Mouse (Mus musculus) MEL-GATA-1-ER (cell line): Measurements from ENCODE around the gene Pecr.
"Not testable (repeated sequence)": the region's sequence is repeated elsewhere in the genome, so short reads cannot be mapped to it uniquely, and the experiment has no call there.

ENCODE experiments used
- DNase-seq: peaks from one replicate; pipeline ENCODE4 v3.0.0-alpha.2; 2012; ENCODE audit warnings: low read depth; ENCODE audit errors: extremely low read depth

Gene Pecr

DNA sequence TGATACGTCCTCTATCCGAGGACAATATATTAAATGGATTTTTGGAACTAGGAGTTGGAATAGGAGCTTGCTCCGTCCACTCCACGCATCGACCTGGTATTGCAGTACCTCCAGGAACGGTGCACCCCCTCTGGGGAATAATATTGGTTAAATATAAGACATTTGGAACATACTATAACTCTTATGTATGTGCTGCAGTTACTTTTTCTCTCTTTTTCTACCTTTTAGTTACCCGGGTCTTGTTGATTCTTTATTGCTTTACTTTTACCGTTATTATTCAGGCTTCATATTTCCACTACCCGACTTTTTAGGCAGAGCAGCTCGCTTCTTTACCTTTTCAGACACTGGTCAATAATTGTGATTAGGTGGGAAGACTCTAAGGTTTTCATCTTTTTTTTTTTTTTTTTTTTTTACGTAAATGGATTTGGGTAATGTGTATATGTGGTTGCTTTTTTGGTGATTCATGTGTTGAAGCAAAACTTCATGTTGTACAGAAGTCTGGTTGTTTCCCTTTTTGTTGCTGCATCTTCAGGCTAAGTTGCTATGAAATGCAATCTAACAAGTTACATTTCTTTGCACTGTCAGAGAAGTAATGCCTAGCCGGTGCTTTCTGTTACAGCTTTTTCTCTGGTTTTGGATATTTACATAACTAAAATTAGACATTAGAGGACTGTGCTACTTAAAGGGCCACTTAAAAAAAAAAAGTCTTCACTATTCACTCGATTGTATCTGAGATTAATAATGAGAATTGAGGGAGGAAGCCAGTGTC is 46.9 kb downstream of the Pecr start:
- DNase-seq: peak; percentile 95

DNA sequence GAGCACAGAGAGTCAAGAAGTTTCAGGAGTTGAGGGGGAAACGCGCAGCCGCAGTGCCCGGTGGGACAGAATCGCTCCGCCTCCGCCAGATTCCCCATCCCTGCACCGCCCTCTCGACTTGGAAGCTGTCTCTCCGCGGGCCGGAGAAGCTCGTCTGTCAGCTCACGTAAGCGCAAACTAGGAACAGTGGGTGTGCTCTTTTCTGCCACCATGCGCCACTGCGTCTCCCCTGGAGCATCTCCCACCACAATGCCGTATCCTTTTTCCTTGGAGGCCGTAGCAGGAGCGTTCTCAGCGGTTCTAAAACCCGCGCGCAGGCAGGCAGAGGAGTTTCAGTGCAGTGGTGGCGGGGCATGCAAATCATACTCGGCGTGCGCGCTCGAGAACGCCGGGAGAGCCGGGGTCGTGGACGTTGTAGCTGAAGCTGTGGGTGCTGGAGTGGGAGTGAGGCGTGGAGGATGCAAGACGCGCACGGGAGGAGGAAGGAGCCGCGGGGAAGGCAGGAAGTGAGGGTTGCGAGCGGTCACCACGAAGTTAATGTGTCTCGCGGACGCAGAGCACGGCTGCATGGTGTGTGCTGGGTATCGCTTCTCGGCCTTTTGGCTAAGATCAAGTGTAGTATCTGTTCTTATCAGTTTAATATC is 47.6 kb downstream of the Pecr start:
- DNase-seq: peak; percentile 57

DNA sequence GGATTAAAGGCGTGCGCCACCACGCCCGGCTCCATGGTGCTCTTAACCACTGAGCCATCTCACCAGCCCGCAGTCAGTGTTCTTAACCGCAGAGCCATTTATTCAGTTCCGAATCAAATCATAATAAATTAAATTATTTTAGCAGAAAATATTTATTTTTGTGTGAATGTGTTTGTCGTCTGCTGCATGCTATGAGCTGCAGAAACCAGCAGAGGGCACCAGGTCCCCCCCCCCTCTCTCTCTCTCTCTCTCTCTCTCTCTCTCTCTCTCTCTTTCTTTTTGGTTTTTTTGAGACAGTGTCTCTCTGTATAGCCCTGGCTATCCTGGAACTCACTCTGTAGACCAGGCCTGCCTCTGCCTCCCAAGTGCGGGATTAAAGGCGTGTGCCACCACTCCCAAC is 51.5 kb downstream of the Pecr start:
- not testable (repeated sequence) for DNase-seq

DNA sequence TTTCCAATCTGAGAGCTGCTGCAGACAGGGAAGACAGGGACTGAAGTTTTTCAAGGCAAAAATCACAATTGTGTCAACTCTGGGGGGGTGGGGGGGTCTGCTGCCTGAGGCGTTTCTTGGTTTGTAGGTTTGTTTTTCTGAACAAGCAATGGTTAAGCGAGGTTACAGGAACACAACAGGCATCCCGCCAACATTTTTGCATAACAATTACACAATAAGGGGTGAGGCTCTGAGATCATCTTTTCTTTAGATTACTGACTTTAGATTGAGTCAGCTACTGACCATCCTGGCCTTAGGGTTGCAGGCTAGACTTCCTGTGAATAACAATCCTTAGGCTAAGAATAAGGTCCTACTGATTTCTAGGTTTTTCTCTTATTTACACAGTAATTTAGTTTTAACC is 55.1 kb downstream of the Pecr start:
- DNase-seq: no peak

DNA sequence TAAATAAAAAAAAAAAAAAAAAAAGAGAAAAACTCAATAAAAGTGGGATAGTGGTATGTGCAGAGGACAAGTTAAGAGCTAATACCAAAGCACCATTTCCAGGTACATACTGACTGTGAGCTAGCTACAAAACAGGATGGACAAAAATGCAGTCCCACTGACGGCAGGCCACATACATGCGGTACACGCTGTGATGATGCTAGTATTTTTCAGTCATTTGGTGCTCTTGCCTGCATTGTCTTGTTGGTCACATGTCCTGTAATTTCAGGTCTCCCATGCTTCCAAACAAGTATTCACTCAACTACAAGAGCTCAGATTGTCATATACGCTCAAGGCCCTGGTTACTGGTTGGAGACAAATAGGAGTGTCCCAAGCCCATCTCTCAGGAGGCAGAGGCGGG is 56.6 kb downstream of the Pecr start:
- no peak for DNase-seq

DNA sequence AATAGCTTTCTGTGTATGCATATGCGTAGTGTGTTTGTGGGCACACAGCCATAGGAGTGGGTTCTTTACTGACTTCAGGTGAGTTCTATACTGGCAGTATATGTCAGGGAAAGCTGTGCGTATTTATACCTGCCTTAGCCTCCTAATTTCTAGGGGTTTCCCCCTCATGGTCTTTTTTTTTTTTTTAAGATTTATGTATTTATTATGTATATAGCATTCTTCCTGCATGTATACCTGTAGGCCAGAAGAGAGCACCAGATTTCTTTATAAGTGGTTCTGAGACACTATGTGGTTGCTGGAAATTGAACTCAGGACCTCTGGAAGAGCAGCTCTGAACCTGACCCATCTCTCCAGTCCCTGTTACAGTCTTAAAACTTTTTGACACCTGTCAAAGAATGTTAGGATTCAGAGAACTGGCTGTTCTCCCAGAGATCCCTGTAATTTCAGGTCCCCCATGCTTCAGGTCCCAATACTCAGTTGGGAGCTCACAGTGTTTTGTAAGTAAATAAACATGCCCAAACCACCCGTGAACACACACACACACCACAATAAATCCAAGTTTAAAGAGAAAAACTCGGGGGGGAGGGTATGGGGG is 57.1 kb downstream of the Pecr start:
- DNase-seq: no peak

DNA sequence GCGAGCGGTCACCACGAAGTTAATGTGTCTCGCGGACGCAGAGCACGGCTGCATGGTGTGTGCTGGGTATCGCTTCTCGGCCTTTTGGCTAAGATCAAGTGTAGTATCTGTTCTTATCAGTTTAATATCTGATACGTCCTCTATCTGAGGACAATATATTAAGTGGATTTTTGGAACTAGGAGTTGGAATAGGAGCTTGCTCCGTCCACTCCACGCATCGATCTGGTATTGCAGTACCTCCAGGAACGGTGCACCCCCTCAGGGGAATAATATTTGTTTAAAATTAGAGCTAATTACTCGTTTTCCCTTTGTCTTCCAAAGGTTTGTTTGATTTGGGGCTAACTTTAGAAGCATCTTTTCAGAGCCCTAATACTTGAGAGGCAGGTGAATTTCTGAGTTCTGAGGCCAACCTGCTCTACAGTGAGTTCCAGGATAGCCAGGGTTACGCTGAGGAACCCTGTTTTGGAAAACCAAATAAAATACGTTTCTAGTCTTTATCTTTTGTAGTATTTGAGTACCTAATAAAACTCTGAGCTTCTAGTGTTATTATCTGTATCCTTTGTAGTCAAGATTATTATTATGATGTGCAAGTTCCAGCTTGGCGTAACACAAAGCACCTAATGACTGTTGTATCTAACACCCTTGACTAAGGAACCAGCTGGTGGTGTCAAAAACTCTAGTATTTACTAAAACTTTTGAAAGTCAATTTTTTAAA is 57.8 kb downstream of the Pecr start:
- peak; percentile 99 for DNase-seq

DNA sequence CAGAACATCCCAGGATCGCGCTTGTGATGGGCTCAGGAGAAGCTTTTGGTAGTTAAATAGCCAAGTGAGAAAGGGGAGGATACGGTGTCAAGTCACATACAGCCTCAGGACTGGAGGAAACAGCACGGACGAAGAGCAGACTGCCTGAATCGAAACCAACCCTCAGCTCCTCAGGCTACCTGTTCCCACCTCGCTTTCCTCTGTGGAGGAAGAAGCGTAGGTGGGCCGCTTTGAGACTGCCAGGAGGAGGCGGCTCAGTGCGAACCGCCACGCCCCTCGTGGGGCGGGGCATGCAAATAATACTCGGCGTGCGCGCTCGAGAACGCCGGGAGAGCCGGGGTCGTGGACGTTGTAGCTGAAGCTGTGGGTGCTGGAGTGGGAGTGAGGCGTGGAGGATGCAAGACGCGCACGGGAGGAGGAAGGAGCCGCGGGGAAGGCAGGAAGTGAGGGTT is 58.4 kb downstream of the Pecr start:
- DNase-seq: peak; percentile 49

DNA sequence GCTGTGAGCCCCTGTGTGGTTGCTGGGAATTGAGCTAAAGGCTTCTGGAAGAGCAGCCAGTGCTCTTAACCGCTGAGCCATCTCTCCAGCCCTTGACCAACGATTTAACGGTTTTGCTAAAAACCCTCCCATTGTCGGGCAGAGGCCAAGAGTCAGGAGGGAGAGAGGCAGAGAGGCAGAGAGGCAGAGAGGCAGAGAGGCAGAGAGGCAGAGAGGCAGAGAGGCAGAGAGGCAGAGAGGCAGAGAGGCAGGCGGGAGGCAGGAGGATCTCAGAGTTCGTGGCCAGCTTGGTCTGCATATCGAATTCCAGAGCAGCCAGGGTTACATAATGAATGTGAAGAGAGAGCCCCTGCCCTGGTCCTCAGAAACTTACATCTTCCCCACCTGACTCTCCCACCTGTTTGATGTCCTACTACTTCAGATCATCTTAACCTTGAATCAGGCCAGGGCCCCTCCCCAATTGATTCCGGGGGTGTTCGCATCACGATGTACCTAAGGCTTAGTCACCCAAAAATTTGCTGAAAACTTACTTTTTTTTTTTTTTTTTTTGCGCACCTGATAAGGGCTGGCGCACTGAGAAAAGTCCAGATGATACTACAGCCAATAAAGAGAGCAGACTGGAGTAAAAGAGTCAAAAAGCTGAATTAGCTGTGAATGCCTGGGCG is 58.9 kb downstream of the Pecr start:
- DNase-seq: no peak

DNA sequence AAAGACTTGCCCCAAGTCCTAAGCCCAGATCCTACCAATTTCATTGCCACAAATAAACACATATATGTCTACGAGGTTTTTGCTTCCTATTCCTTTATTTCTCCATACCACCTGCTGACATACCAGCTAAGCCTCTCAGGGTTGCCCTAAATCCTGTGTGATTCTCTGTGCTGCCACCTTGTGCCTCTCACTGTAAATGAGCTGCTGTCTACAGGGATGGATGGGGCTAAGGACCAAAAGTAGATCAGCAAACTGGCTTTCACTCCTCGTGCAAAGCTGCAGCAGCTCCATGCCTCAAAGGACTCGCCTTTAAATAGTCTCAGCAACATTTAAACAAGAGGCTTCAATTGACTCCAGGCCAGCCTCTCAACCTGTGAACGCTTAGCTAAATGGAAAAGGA is 64.1 kb downstream of the Pecr start:
- DNase-seq: no peak

DNA sequence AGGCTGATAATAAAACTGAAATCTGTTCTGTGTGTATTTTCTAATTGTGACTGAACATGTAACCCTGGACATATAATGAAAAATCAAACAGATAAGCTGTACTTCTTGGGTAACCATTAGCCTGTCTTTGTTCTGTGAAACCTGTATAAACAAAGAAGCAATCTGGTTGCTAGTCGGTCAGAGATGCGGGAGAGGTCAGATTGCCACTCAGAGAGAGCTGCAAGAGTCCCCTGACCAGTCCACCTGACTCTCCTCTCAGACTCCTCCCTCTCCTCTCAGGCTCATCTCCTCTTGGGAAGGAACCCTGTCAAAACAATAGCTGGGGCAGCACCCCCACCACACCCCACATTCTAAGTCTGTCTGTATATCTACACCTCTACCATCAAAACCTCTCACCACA is 65.0 kb downstream of the Pecr start:
- DNase-seq: no peak

DNA sequence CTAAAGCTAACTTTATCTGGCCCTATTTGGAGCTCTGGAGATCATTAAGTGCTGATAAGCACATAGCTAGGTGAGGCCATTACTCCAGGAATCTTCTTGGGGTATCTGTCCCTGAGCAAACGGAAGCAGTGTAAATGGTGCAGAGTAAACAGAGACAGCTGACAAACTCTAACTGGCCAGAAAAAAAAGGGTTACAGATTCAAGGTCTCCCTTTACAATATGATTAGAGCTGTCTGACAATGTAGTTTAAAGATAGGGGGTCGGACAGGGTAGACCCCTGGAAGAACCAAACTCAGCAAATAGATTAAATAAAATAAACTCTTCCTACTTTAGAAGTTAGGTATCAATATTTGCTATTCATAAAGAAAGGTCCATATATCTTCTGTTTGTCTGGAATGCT is 65.5 kb downstream of the Pecr start:
- DNase-seq: no peak

DNA sequence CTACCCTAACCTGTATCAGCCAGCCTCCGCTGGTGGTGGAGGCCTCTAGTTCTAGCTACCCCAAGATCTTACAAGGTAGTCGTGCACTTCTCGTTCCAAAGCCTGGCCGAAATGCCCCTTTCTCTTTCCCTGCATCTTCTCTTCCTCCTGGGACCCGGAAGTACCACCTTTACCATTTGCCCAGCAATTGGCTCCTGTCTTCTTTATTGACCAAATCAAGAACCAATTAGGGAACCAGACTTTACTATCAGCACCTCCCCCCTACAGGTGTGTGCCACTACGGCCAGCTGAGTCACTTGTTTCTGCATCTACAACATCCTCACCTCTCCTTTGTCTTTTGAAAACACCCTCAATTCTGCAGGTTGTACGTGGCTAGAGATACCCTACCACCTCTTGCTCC is 67.4 kb downstream of the Pecr start:
- DNase-seq: no peak

DNA sequence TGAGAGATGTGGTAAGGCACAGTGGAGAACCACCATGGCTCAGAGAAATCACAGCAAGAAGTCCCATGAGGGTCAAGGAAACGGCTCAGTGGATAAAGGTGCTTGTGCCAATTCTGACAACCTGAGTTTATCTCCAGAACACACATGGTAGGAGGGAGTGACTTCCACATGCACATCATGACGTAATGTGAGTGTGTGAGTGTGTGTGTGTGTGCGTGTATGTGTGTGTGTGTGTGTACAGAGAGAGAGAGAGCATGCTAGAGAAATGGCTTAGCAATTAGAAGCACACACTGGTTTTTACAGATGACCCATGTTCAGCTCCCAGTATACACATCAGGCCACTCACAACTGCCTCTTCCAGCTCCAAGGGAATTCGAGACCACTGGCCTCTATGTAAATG is 68.9 kb downstream of the Pecr start:
- no peak for DNase-seq

DNA sequence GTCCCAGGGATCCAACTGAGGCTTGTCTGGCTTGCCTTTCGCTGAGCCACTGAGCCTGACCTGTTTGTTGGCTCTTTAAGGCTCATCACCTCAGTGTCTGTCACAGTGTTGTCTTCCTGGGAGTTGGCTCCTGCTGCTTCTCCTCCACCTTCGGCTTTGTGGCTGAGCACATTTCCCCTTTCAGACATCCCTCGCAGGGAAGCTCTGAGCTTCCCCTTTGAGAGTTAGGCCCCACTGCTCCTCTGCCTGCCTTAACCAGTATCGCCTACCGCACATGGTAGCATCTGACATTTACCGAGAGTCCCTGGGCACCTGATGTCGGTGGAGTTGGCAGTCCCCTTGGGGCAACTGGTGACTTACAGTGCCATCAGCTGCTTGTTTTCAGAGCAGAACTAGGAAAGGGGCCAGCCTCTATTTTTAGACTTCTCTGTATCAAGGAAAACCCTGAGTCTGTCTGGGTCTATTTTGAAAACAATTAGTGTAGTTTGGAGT is 69.6 kb downstream of the Pecr start:
- no peak for DNase-seq

DNA sequence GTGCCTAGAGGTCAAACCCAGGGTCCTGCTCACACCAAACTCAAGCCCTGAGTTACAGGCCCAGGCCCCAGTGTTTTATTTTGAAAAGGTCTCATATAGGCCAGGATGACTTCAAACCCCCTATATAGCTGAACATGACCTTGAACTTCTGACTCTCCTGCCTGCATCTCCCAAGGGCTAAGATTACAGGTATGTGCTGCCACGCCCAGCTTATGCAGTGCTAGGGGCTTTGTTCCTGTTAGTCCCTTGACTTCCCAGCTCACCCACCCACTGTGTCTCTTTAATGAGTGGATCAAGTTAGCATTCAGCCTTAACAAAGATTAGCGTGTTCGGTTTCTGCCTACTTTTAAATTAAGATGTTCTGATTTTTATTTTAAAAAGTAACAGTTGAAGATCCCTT is 70.2 kb downstream of the Pecr start:
- DNase-seq: no peak

DNA sequence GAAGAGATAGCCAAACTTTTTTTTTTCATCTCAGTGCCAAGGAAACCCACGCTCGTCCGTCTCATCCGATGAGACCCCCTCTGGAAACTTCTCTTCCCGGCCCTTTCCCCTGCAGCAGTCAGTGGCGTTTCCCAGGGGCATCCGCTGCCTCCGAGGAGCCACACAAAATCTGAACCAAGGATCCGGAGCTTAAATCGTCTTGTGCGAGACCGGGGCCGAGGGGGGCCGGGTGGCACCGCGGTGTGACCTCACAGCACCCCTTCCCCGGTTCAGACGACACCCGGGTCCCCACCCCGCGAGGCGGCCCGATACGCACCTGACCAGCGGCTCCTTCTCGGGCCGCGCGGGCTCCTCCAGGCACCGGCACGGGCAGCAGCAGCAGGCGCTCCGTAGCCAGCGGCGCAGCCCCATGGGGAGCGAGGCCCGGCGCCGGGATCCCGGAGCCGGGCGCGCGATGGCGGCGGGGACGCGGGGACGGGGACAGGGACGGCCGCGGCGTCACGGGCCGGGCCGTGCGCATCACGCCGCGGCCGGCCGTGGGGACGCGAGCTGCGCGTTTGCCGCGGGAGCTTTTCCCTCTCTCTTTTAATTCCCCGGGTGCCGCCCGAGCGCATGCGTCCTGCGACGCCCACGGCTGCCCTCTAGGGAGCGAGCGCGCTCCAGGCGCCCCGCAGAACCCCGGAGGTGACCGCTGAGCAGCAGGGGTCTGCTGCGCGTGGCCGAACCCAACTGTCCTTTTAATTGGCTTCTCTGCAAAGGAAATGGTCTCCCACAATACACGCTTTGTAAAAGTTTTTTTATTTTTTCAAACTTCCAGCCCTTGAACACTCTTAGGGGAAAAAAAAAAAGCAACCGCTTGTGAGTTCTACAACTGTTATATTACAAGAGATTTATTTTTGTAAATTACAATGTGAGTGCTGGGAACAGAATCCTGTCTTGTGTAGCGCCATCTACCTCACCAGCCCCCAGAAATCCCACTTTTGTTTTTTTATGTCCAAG is 72.1 kb downstream of the Pecr start, which contains the start of gene Mreg:
Gene Mreg (minus strand): TSS at position 607 of the 999 bp plus-strand sequence.
- no peak for DNase-seq

DNA sequence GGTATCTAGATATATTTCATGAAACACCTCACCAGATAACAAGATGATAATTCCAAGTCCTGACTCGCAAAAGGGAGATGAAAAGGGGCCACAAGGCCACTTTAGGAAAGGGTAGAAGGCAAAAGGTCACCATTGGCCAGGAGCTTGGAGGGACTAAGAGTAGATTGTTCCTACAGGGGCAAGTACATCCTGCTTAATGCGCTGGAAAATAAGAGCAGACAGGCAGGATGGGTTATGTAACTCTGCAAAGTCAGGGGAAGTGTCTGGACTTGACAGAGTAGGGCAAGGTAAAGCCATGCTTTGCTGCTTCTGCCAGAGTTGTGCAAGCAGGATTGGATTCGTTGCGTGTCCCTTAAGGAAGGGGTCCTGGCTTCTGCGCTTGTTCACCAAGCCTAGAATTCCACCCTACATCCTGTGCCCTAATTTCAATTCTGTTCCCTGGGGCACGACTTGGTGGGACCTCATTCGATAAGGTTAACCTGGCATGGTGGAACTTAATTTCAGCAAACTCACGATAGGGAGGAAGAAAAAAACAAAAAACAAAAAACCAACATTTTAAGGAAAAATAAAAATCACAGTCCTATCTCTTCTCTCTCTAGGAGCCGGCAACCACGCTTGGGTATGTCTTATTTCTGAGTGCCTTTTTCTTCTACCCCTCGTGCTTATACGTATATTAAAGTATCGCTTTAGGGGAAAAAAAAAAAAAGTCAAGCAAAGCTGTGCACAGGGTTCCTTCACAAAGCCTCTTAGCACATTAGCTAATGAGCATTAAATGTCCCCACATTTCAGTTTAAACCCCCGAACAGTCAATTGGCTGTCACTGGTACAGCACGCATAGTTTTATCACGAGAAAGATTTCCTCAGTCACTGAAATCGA is 73.1 kb downstream of the Pecr start:
- no peak for DNase-seq
